Mouse (Mus musculus) forebrain, postnatal 0 days (tissue): Measurements from ENCODE around the gene Prss56. TPM values are rescaled to one million over a fixed set of nuclear protein-coding genes. Genes with fewer than 3 reads are reported as not detected.

Experiments used
- ATAC-seq: fragments of 200-750 bp; cut with Nextera tagmentation; 2 replicates; pipeline ENCODE4 v1.8.0; 2017; ENCODE audit warnings: mild to moderate bottlenecking, moderate library complexity
- DNase-seq: peaks from one replicate; pipeline ENCODE4 v3.0.0-alpha.2; 2015
- H3K27ac ChIP-seq: fragments of 300-500 bp; sonication (generic); 2 replicates; pipeline ENCODE4 v1.5.1; 2014; ENCODE audit warnings: low read depth, mild to moderate bottlenecking, antibody characterized with exemption, low read length, moderate library complexity, mixed read lengths
- H3K27me3 ChIP-seq: fragments of 300-500 bp; sonication (generic); 2 replicates; pipeline ENCODE4 v1.6.1; 2014; ENCODE audit warnings: mild to moderate bottlenecking, low read length, mixed read lengths; ENCODE audit not compliant: insufficient read depth
- H3K36me3 ChIP-seq: fragments of 300-500 bp; sonication (generic); 2 replicates; pipeline ENCODE4 v1.6.1; 2014; ENCODE audit warnings: mild to moderate bottlenecking, moderate library complexity; ENCODE audit not compliant: insufficient read depth
- H3K4me1 ChIP-seq: fragments of 300-500 bp; sonication (generic); 2 replicates; pipeline ENCODE4 v1.6.1; 2014; ENCODE audit warnings: antibody characterized with exemption; ENCODE audit not compliant: insufficient read depth
- H3K4me2 ChIP-seq: fragments of 300-500 bp; sonication (generic); 2 replicates; pipeline ENCODE4 v1.6.1; 2014; ENCODE audit warnings: low read depth, mild to moderate bottlenecking, moderate library complexity
- H3K4me3 ChIP-seq: fragments of 300-500 bp; sonication (generic); 2 replicates; pipeline ENCODE4 v1.5.1; 2014; ENCODE audit warnings: low read depth, low read length, mixed read lengths
- H3K9ac ChIP-seq: fragments of 300-500 bp; sonication (generic); 2 replicates; pipeline ENCODE4 v1.6.1; 2014; ENCODE audit warnings: mild to moderate bottlenecking
- H3K9me3 ChIP-seq: fragments of 300-500 bp; sonication (generic); 2 replicates; pipeline ENCODE4 v1.6.1; 2016; ENCODE audit warnings: low read length
- CTCF ChIP-seq: sonication (generic); IDR thresholded peaks from 2 replicates; pipeline ENCODE4 v1.5.1; 2016; ENCODE audit warnings: antibody characterized with exemption, control low read depth, low read depth
- WGBS: fragments of 180-500 bp; shearing (Covaris S2); extraction: QIAGEN DNeasy Blood & Tissue Kit; methylation state at CpG from one replicate; pipeline ENCODE4 v1.1.7; 2014; 5-methylcytosine and 5-hydroxymethylcytosine counted together
- polyA plus RNA-seq: library from polyadenylated mRNA; unstranded; fragments of >200 nt; fragmentation: Nextera tagmentation; extraction: Ambion mirVana; gene quantifications from 2 replicates; pipeline ENCODE4 v1.2.1, GENCODE M21; 2015
- total RNA-seq: library from RNA; depleted of rRNA; stranded (reverse); fragments of >200 nt; gene quantifications from 2 replicates; pipeline ENCODE4 v1.2.3, GENCODE M21; 2014

The Prss56 gene
- total and polyA plus RNA-seq, 2 experiments from 2014 or later = 2.5 to 3.1 TPM

DNA sequence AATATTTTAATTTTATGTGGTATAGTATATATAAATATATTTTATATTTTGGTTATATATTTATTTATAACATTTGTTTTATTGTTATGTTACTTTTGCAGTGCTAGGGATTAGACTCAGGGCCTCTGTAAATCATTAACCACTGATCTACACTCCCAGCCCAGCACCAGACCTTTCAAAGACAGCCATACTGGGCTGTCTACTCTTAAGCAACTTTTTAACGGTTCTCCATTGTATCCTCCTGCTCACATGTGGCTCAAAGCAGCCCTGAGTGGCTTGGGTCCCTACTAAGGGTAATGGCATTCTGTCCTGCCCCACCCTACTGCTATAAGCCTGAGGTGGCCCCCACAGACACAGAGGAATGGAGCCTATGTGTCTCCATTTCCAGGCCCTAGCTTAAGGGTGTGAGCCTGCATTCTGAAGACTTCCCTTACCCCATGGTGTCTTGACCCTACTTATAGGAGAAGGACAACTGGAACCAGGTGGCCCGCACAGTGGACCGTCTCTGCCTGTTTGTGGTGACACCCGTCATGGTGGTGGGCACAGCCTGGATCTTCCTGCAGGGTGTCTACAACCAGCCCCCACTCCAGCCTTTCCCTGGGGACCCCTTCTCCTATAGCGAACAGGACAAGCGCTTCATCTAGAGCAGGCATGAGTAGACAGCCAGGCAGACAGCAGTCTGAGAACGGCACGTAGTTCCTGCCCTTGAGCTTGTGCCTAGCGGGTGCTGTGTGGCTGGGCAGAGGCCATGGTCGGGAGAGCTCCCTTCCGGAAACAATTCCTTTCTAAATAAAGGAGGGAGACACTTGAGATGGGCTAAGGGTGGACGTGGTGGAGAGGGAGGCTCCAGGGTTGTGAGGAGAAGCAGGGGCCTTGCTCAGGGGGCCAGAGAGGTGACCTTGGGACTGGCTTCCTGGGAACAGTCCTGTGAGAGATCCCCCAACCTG, 15.3 kb downstream of the Prss56 start:
- no peak for DNase-seq
- WGBS = 82% methylated on average over 12 of the region's 12 CpGs

GRCm38 (mm10) chr1:87200811-87201210, 17.7 kb downstream of the Prss56 start:
- 45% methylated on average over 2 of the region's 2 CpGs for WGBS
- H3K27ac ChIP-seq = no peak overlapping the region
- no peak overlapping the region for H3K9ac ChIP-seq
- no peaks in the 10 kb centered on the region for H3K36me3 ChIP-seq
- no peak for TF ChIP-seq CTCF
- H3K4me1 ChIP-seq = no peaks in the 10 kb centered on the region
- H3K4me3 ChIP-seq = no peak overlapping the region
- no peak overlapping the region for H3K4me2 ChIP-seq
- no peak for DNase-seq
- H3K27me3 ChIP-seq = no peaks in the 10 kb centered on the region
- no peaks in the 10 kb centered on the region for H3K9me3 ChIP-seq
- no peak for ATAC-seq

More for the DNA sequence above, 15.3 kb downstream of the Prss56 start:
- Histone ChIP-seq H3K27ac (no peak overlapping the region), H3K9me3 (no peaks in the 10 kb centered on the region), H3K27me3 (no peaks in the 10 kb centered on the region), H3K9ac (no peak overlapping the region), H3K4me2 (no peak overlapping the region), H3K4me1 (no peaks in the 10 kb centered on the region), H3K36me3 (no peaks in the 10 kb centered on the region), H3K4me3 (no peak overlapping the region)
- no peak for TF ChIP-seq CTCF
- no peak for ATAC-seq

DNA sequence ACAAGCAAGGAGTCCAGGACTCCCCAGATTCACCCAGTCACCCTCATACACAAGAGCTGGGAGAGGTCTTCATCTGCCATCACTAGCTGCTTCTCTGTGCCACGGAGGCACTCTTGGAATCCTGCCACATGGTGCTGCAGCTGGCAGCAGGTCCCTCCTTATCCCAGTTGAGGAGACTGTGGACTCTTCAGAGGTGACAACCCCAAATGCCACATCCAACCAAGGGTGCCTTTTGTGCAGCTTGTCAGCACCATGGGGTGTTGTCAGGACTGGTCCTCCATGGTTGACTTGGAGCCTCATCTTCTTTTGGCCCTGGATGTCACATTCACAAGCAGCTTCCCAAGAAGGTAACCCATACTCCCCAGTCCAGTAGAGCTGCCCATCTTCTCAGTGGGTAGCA, 18.7 kb downstream of the Prss56 start:
- Histone ChIP-seq H3K9me3 (no peaks in the 10 kb centered on the region), H3K27ac (no peak overlapping the region)
- WGBS = 30% methylated on average over 1 of the region's 1 CpGs

DNA sequence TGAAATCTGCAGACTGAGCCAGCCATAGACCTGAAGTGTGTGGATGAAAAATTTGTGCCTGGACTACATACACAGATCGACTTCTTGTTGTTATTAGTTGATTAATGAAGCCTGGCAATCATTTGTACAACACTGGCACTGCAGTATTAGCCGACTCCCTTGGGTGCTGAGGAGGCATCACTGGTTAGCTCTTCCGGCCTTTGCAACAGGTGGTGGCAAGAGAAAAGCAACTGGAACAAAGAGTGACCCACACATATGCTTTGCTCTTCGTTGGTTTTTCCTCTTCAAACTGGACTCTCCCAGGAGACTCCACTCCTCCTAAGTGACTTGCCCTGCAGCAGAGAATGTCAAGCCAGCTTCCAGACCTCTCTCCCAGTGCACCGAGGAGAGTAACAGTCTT, 20.7 kb downstream of the Prss56 start:
- Histone ChIP-seq H3K4me2 (no peak overlapping the region), H3K27me3 (no peaks in the 10 kb centered on the region), H3K36me3 (no peaks in the 10 kb centered on the region), H3K9ac (no peak overlapping the region), H3K9me3 (no peaks in the 10 kb centered on the region), H3K4me1 (no peaks in the 10 kb centered on the region), H3K27ac (no peak overlapping the region), H3K4me3 (no peak overlapping the region)
- 79% methylated on average over 5 of the region's 5 CpGs for WGBS
- no peak for ATAC-seq
- TF ChIP-seq CTCF = no peak
- no peak for DNase-seq

More for the DNA sequence above, 18.7 kb downstream of the Prss56 start:
- TF ChIP-seq CTCF = no peak
- Histone ChIP-seq H3K36me3 (no peaks in the 10 kb centered on the region), H3K27me3 (no peaks in the 10 kb centered on the region), H3K4me3 (no peak overlapping the region), H3K4me1 (no peaks in the 10 kb centered on the region), H3K9ac (no peak overlapping the region), H3K4me2 (no peak overlapping the region)
- no peak for DNase-seq
- ATAC-seq = no peak

GRCm38 (mm10) chr1:87204465-87204864, 21.4 kb downstream of the Prss56 start, which contains the start of gene Chrng:
TSS of gene Chrng (plus strand) at chr1:87204657.
- no peak for ATAC-seq
- no peak for TF ChIP-seq CTCF
- WGBS = 89% methylated on average over 7 of the region's 7 CpGs
- Histone ChIP-seq H3K4me1 (no peaks in the 10 kb centered on the region), H3K4me3 (no peak within 1 kb of the TSS), H3K9ac (no peak within 1 kb of the TSS), H3K4me2 (no peak within 1 kb of the TSS), H3K27me3 (no peaks in the 10 kb centered on the region), H3K27ac (no peak within 1 kb of the TSS), H3K36me3 (no peaks in the 10 kb centered on the region), H3K9me3 (no peaks in the 10 kb centered on the region)
- DNase-seq = no peak

- TF ChIP-seq CTCF = no peak
- no peak overlapping the region for H3K4me3 ChIP-seq
- DNase-seq (no peak), ATAC-seq (no peak)
- H3K27me3 ChIP-seq = no peaks in the 10 kb centered on the region
- no peak overlapping the region for H3K9ac ChIP-seq
- WGBS = 76% methylated on average over 6 of the region's 6 CpGs
- H3K4me2 ChIP-seq = no peak overlapping the region
- no peaks in the 10 kb centered on the region for H3K4me1 ChIP-seq
- no peaks in the 10 kb centered on the region for H3K36me3 ChIP-seq
- no peak overlapping the region for H3K27ac ChIP-seq
- no peaks in the 10 kb centered on the region for H3K9me3 ChIP-seq
Measured at GRCm38 (mm10) chr1:87205038-87205437, 21.9 kb downstream of the Prss56 start.

DNA sequence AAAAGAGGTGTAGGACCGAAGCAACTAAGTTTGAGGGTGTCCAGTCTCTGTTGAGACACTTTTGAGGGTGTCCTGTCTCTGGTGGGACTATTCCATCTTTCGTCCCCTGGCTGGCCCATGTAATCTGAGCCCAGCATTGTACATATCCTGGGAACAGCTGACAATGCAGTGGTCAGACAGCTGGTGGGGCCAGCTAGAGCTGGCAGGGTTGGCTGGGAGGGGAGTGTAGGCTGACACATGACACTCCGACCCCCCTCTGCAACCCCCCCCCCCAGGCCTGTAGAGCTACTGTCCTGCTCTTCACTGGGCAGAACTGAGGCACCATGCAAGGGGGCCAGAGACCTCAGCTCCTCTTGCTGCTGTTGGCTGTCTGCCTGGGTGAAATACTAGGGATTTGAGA, 22.4 kb downstream of the Prss56 start:
- ATAC-seq = no peak
- H3K27ac ChIP-seq = no peak overlapping the region
- WGBS = 56% methylated on average over 3 of the region's 3 CpGs

More for the DNA sequence above, 22.4 kb downstream of the Prss56 start:
- H3K4me2 ChIP-seq = no peak overlapping the region
- no peaks in the 10 kb centered on the region for H3K27me3 ChIP-seq
- H3K9ac ChIP-seq = no peak overlapping the region
- no peak overlapping the region for H3K4me3 ChIP-seq
- TF ChIP-seq CTCF = no peak
- no peaks in the 10 kb centered on the region for H3K4me1 ChIP-seq
- no peaks in the 10 kb centered on the region for H3K9me3 ChIP-seq
- no peak for DNase-seq
- no peaks in the 10 kb centered on the region for H3K36me3 ChIP-seq
